Mouse (Mus musculus) adrenal gland, adult 2 months (tissue): ENCODE measurements at regions not wholly inside any gene's neighbourhood (a gene's known extent, or its start where the extent isn't known, plus 50 kb on each side); places are given as distances from the start of the nearest gene placed in this dataset.

Experiments used
- DNase-seq: peaks from one replicate; pipeline ENCODE4 v3.0.0; 2021

- DNase-seq: peak; percentile 87
Observed at GRCm38 (mm10) chr4:123990293-123991185, 72.7 kb upstream of the 4930535I16Rik start.
